Mouse (Mus musculus) bone marrow macrophage, adult 2 months (primary cell): ENCODE results near the gene Tstd3. TPM values are rescaled to one million over a fixed set of nuclear protein-coding genes. Genes with fewer than 3 reads are reported as not detected.
"Not testable (repeated sequence)": the region's sequence is repeated elsewhere in the genome, so short reads cannot be mapped to it uniquely, and the experiment has no call there.

Source experiments
- H3K27ac ChIP-seq: 2 replicates; pipeline ENCODE4 v1.5.1; 2012; ENCODE audit warnings: low read depth, low read length; ENCODE audit not compliant: insufficient read depth
- H3K4me1 ChIP-seq: 2 replicates; pipeline ENCODE4 v1.6.1; 2012; ENCODE audit warnings: low read length; ENCODE audit not compliant: control insufficient read depth, insufficient read depth
- H3K4me3 ChIP-seq: 2 replicates; pipeline ENCODE4 v1.5.1; 2012; ENCODE audit warnings: mild to moderate bottlenecking, low read length, moderate library complexity; ENCODE audit not compliant: insufficient read depth
- CTCF ChIP-seq: IDR thresholded peaks from 2 replicates; pipeline ENCODE4 v1.5.1; 2012; ENCODE audit warnings: low read depth, mild to moderate bottlenecking, low read length, moderate library complexity
- POLR2A ChIP-seq: IDR thresholded peaks from 2 replicates; pipeline ENCODE4 v1.6.1; 2012; ENCODE audit warnings: mild to moderate bottlenecking, low read depth, low read length, borderline replicate concordance
- polyA plus RNA-seq: library from polyadenylated mRNA; stranded (reverse); fragments of >200 nt; gene quantifications from 2 replicates; pipeline ENCODE4 v1.2.4, GENCODE M21; 2012; ENCODE audit not compliant: missing spikeins, insufficient read depth, insufficient read length

Gene Tstd3
- polyA plus RNA-seq, 1 experiment, result 22.4 TPM

DNA sequence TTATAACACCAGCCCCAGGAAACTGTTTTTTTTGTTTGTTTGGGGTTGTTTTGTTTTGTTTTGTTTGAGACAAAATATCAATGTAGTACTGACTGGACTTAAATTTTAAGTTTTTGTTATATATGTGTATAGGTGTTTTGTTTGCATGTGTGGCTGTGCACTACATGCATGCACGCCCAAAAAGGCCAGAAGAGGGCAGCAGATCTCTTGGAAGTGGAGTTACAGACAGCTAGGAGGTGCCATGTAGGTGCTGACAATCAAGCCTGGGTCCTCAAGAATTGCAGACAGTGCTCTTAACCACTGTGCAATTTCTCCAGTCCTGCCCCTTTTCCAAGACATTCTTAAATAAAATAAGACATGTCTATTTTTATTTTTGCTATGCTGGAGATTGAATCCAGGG, 8.2 kb downstream of the Tstd3 start:
- TF ChIP-seq CTCF (peak; percentile 25; the same call in 1 of the 2 replicates), POLR2A (no peak)
- H3K27ac ChIP-seq, result no peak overlapping the region
- H3K4me3 ChIP-seq, result no peak overlapping the region
- H3K4me1 ChIP-seq, result peaks cover 15% of the 10 kb centered on the region

DNA sequence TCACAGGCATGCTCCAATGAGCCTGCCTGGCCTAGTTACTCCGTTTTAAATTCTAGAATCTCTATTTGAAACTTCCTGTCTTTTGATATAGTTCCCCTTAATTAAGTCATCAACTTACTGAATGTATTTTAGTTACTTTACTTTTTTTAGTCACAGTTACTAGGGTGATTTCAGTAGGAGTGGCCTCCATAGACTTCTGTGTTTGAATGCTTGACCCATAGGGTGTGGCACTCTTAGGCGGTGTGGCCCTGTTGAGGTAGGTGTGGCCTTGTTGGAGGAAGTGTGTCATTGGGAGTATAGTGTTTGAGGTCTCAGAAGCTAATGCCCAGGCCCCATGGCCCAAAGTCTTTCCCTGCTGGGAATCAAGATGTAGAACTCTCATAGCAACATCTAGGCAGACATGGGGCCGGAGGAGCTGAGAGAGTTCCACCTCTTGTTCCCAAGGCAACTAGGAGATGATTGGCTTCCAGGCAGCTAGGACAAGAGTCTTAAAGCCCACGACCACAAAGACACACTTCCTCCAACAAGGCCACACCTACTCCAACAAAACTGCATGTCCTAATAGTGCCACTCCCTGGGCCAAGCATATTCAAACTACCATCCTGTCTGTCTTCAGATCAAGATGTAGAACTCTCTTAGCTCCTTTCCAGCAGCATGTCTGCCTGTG, 11.8 kb downstream of the Tstd3 start:
- TF ChIP-seq CTCF (no peak), POLR2A (no peak)
- Histone ChIP-seq H3K4me1 (peaks cover 15% of the 10 kb centered on the region), H3K4me3 (peak overlapping the region; percentile 21), H3K27ac (peak overlapping the region; percentile 91)

GRCm38 (mm10) chr4:21745723-21746122, 21.3 kb downstream of the Tstd3 start:
- Histone ChIP-seq H3K27ac (no peak overlapping the region), H3K4me1 (no peaks in the 10 kb centered on the region), H3K4me3 (no peak overlapping the region)
- TF ChIP-seq POLR2A (no peak), CTCF (no peak)

DNA sequence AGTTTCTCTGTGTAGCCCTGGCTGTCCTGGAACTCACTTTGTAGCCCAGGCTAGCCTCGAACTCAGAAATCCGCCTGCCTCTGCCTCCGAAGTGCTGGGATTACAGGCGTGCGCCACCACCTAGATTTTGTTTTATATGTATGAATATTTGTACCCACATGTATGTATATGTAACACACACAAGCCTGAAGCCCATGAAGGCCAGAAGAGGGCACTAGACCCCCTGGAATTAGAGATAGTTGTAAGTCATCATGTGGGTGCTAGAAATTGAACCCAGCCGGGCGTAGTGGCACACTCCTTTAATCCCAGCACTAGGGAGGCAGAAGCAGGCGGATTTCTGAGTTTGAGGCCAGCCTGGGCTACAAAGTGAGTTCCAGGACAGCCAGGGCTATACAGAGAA, 22.9 kb downstream of the Tstd3 start:
- not testable (repeated sequence) for H3K4me1 ChIP-seq, H3K27ac ChIP-seq, H3K4me3 ChIP-seq

GRCm38 (mm10) chr4:21739169-21739568, 27.8 kb downstream of the Tstd3 start:
- Histone ChIP-seq H3K4me3 (no peak overlapping the region), H3K27ac (no peak overlapping the region), H3K4me1 (no peaks in the 10 kb centered on the region)
- TF ChIP-seq POLR2A (no peak), CTCF (no peak)

DNA sequence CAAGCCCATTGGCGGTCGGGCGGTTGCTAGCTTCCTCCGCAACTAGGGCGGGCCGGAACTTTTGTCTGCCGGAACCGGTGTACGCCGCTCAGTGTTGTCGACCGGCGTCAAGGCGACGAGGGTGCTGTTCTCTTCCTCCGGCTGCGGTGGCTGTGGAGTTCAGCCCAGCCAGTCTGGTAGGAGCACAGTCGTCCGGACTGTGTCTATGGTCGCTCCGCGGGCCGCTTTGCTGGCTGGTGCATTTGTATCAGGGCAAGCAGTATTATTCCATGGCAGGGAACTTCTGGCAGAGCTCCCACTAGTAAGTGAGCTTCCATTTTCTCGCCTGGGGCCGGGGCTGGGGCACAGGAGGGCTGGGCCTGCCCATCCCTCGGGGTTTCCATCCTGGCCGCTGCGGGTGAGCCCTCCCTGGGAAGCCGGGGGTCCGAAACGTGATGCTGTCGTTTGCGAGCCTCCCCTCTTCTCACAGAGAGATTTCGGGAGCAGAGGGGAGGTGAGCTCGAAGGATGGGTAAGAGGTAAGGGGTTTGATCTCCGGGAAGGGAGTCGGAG, 39.3 kb downstream of the Tstd3 start, which contains the start of gene Ccnc:
TSS of gene Ccnc (plus strand) at position 87 of the 551 bp plus-strand sequence.
- peak within 1 kb of the TSS; percentile 75 for H3K4me3 ChIP-seq
- peak within 1 kb of the TSS; percentile 53 for H3K27ac ChIP-seq
- peaks cover 5% of the 10 kb centered on the region; the same call in 1 of the 2 replicates for H3K4me1 ChIP-seq
- no peak for TF ChIP-seq CTCF
- TF ChIP-seq POLR2A, result no peak

DNA sequence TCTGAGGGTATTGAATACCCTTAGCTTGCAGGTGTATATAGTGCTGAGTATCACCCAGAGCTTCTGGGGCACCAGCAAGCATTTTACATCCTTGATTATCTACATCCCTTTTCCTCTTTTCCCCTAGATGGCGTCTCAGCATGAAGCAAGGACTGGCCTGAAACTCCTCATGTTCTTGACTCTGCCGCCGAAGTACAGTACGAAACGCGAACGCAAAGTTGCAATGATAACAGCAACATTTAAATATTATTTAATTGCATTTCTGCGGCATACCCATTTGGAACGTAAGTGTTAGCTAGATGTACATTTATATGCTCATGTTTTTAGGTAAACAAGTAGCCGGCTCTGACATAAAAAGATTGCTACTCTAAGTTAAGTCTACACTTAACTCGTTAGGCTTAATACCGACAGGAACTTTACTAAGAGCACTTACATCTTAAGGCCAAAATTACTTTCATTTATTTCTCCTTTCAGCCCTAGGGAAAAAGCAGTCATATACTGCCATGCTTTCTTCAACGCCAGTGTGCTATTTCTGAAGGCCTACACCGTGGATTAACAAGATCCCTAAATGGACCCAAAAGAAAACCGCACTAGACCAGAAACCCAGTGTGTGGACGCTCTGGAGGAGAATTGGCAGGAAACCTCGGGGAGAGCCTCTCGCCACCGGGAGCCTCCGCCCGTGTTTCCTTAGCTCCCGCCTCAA, 39.9 kb downstream of the Tstd3 start:
- Histone ChIP-seq H3K4me3 (peak overlapping the region; percentile 75), H3K4me1 (peaks cover 5% of the 10 kb centered on the region; the same call in 1 of the 2 replicates), H3K27ac (peak overlapping the region; percentile 53)
- TF ChIP-seq POLR2A (no peak), CTCF (no peak)

DNA sequence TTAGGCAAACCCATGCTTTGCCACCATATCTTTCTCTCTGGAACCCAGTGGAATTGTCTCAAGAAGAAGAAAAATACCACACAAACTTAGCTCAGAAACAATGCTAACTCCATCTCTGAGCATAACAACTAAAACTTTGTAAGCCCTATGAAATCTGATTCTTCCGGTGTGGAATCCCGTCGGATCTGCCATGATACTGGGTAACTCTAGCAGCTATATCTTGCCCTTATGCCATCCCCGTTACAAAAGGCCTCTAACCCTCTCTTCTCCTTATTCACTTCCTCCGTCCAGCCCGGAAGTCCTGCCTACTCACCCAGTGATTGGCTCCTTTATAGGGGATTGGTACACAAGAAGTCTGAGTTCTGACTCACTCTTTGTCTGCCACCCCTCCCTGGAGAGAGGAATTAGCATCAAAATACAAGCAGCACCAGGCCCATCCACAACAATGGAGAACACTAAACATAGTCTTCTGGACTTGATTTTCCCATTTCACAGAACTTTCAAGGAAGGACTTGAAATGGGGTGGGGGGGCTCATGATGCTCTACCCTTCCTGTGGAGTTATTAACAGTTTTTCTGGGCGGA, 44.2 kb downstream of the Tstd3 start:
- no peak overlapping the region for H3K4me3 ChIP-seq
- H3K27ac ChIP-seq, result no peak overlapping the region
- TF ChIP-seq POLR2A, result no peak
- no peak for TF ChIP-seq CTCF
- H3K4me1 ChIP-seq, result peaks cover 2% of the 10 kb centered on the region; the same call in 1 of the 2 replicates

- Histone ChIP-seq H3K4me3 (no peak overlapping the region), H3K4me1 (no peaks in the 10 kb centered on the region), H3K27ac (no peak overlapping the region)
- TF ChIP-seq POLR2A (no peak), CTCF (no peak)
Observed at GRCm38 (mm10) chr4:21712147-21712546, 54.9 kb downstream of the Tstd3 start.

Other genes starting within 250 kb of the Tstd3 start
- gene Prdm13, start 81.2 kb downstream of the Tstd3 start, polyA plus RNA-seq, result 0.32 TPM in 1 of 2 replicates, not detected in the other
- gene Ccnc, start 39.5 kb downstream of the Tstd3 start, polyA plus RNA-seq, result 27.5 and 27.8 TPM in 2 replicates
- gene Usp45, start 56 bp downstream of the Tstd3 start, polyA plus RNA-seq, result 23.0 and 23.7 TPM in 2 replicates
- 203 and 253 TPM in 2 replicates for gene Pnisr, start 80.4 kb upstream of the Tstd3 start, polyA plus RNA-seq
- 5.4 and 6.0 TPM in 2 replicates for gene Coq3, start 112.5 kb upstream of the Tstd3 start, polyA plus RNA-seq
- gene Faxc, start 164.1 kb upstream of the Tstd3 start, polyA plus RNA-seq, result not detected in 2 replicates